Mouse (Mus musculus) liver, embryonic 11.5 days (tissue): ENCODE data around the gene Rasgrf2. TPM values are rescaled to one million over a fixed set of nuclear protein-coding genes. Genes with fewer than 3 reads are reported as not detected.

Experiments
- ATAC-seq: fragments of 200-750 bp; cut with Nextera tagmentation; replicated peaks from 2 replicates; pipeline ENCODE4 v1.8.0; 2017; ENCODE audit warnings: moderate number of reproducible peaks, mild to moderate bottlenecking, moderate TSS enrichment, moderate library complexity; ENCODE audit not compliant: low FRiP score
- DNase-seq: peaks from one replicate; pipeline ENCODE4 v3.0.0-alpha.2; 2017; ENCODE audit warnings: low spot score
- H3K27ac ChIP-seq: fragments of 300-500 bp; sonication (generic); 2 replicates; pipeline ENCODE4 v1.5.1; 2014; ENCODE audit warnings: mild to moderate bottlenecking, low read depth, low read length, control low read depth
- H3K27me3 ChIP-seq: fragments of 300-500 bp; sonication (generic); replicated peaks from 2 replicates; pipeline ENCODE4 v1.6.1; 2014; ENCODE audit warnings: low read length, mixed read lengths; ENCODE audit not compliant: control insufficient read depth, insufficient read depth
- H3K36me3 ChIP-seq: fragments of 300-500 bp; sonication (generic); 2 replicates; pipeline ENCODE4 v1.6.1; 2014; ENCODE audit warnings: mild to moderate bottlenecking, low read length, moderate library complexity, mixed read lengths; ENCODE audit not compliant: control insufficient read depth, insufficient read depth
- H3K4me1 ChIP-seq: fragments of 300-500 bp; sonication (generic); replicated peaks from 2 replicates; pipeline ENCODE4 v1.6.1; 2014; ENCODE audit warnings: low read length, mixed read lengths; ENCODE audit not compliant: control insufficient read depth, insufficient read depth
- H3K4me2 ChIP-seq: fragments of 300-500 bp; sonication (generic); 2 replicates; pipeline ENCODE4 v1.6.1; 2014; ENCODE audit warnings: mild to moderate bottlenecking, control low read depth, moderate library complexity
- H3K4me3 ChIP-seq: fragments of 300-500 bp; sonication (generic); 2 replicates; pipeline ENCODE4 v1.5.1; 2014; ENCODE audit warnings: low read depth, low read length, control low read depth
- H3K9ac ChIP-seq: fragments of 300-500 bp; sonication (generic); 2 replicates; pipeline ENCODE4 v1.6.1; 2014; ENCODE audit warnings: low read depth, low read length, control low read depth
- H3K9me3 ChIP-seq: fragments of 300-500 bp; sonication (generic); 2 replicates; pipeline ENCODE4 v1.6.1; 2016; ENCODE audit warnings: low read length, inconsistent platforms, mixed read lengths; ENCODE audit not compliant: control insufficient read depth
- WGBS: fragments of 180-500 bp; shearing (Covaris S2); extraction: QIAGEN DNeasy Blood & Tissue Kit; methylation state at CpG from one replicate; pipeline ENCODE4 v1.1.7; 2014; 5-methylcytosine and 5-hydroxymethylcytosine counted together
- polyA plus RNA-seq: library from polyadenylated mRNA; unstranded; fragments of >200 nt; fragmentation: Nextera tagmentation; extraction: Ambion mirVana; gene quantifications from 2 replicates; pipeline ENCODE4 v1.2.1, GENCODE M21; 2014

Rasgrf2 gene
- polyA plus RNA-seq, 1 experiment from 2014 or later, result 0.48 TPM

GRCm38 (mm10) chr13:92119623-92120022 is 11.8 kb downstream of the Rasgrf2 start:
- WGBS, result 65% methylated on average over 5 of the region's 5 CpGs
- no peak for DNase-seq
- H3K9ac ChIP-seq, result no peak overlapping the region
- no peaks in the 10 kb centered on the region for H3K36me3 ChIP-seq
- H3K4me3 ChIP-seq, result no peak overlapping the region
- H3K27me3 ChIP-seq, result no peaks in the 10 kb centered on the region
- H3K27ac ChIP-seq, result no peak overlapping the region
- H3K4me1 ChIP-seq, result no peaks in the 10 kb centered on the region
- H3K9me3 ChIP-seq, result no peaks in the 10 kb centered on the region
- no peak for ATAC-seq
- no peak overlapping the region for H3K4me2 ChIP-seq

- no peaks in the 10 kb centered on the region for H3K36me3 ChIP-seq
- no peaks in the 10 kb centered on the region for H3K27me3 ChIP-seq
- no peak overlapping the region for H3K4me2 ChIP-seq
- H3K4me1 ChIP-seq, result no peaks in the 10 kb centered on the region
- no peak overlapping the region for H3K9ac ChIP-seq
- H3K9me3 ChIP-seq, result no peaks in the 10 kb centered on the region
- DNase-seq (no peak), ATAC-seq (no peak)
- H3K4me3 ChIP-seq, result no peak overlapping the region
- 56% methylated on average over 3 of the region's 3 CpGs for WGBS
- H3K27ac ChIP-seq, result no peak overlapping the region
Observed at GRCm38 (mm10) chr13:92114076-92114475, 17.4 kb downstream of the Rasgrf2 start.

- DNase-seq (no peak), ATAC-seq (no peak)
- H3K4me3 ChIP-seq, result no peak overlapping the region
- no peak overlapping the region for H3K9ac ChIP-seq
- no peaks in the 10 kb centered on the region for H3K4me1 ChIP-seq
- H3K27ac ChIP-seq, result no peak overlapping the region
- no peak overlapping the region for H3K4me2 ChIP-seq
- H3K9me3 ChIP-seq, result no peaks in the 10 kb centered on the region
- no peaks in the 10 kb centered on the region for H3K27me3 ChIP-seq
- H3K36me3 ChIP-seq, result no peaks in the 10 kb centered on the region
- 60% methylated on average over 4 of the region's 4 CpGs for WGBS
Observed at GRCm38 (mm10) chr13:92108237-92108636, 23.2 kb downstream of the Rasgrf2 start.

- Histone ChIP-seq H3K36me3 (no peaks in the 10 kb centered on the region), H3K4me3 (no peak overlapping the region), H3K9ac (no peak overlapping the region), H3K27me3 (no peaks in the 10 kb centered on the region), H3K27ac (no peak overlapping the region), H3K4me2 (no peak overlapping the region), H3K9me3 (no peaks in the 10 kb centered on the region), H3K4me1 (no peaks in the 10 kb centered on the region)
- no peak for ATAC-seq
- 58% methylated on average over 7 of the region's 7 CpGs for WGBS
- no peak for DNase-seq
Observed at GRCm38 (mm10) chr13:92104259-92104658, 27.2 kb downstream of the Rasgrf2 start.

GRCm38 (mm10) chr13:92098484-92098883 is 33.0 kb downstream of the Rasgrf2 start:
- H3K4me3 ChIP-seq, result no peak overlapping the region
- no peak overlapping the region for H3K4me2 ChIP-seq
- WGBS, result 62% methylated on average over 7 of the region's 7 CpGs
- DNase-seq, result no peak
- no peak for ATAC-seq
- no peak overlapping the region for H3K27ac ChIP-seq
- H3K9ac ChIP-seq, result no peak overlapping the region
- H3K36me3 ChIP-seq, result no peaks in the 10 kb centered on the region
- H3K9me3 ChIP-seq, result no peaks in the 10 kb centered on the region
- no peaks in the 10 kb centered on the region for H3K4me1 ChIP-seq
- H3K27me3 ChIP-seq, result no peaks in the 10 kb centered on the region

- no peak for ATAC-seq
- no peak overlapping the region for H3K27ac ChIP-seq
Observed at GRCm38 (mm10) chr13:92095131-92096090, 36.0 kb downstream of the Rasgrf2 start.

GRCm38 (mm10) chr13:92093712-92094290 is 37.7 kb downstream of the Rasgrf2 start:
- no peaks in the 10 kb centered on the region for H3K4me1 ChIP-seq
- H3K27me3 ChIP-seq, result no peaks in the 10 kb centered on the region
- 77% methylated on average over 6 of the region's 6 CpGs for WGBS
- H3K36me3 ChIP-seq, result no peaks in the 10 kb centered on the region
- no peaks in the 10 kb centered on the region for H3K9me3 ChIP-seq
- H3K9ac ChIP-seq, result no peak overlapping the region
- no peak overlapping the region for H3K4me3 ChIP-seq
- ATAC-seq (no peak), DNase-seq (no peak)
- H3K27ac ChIP-seq, result no peak overlapping the region
- H3K4me2 ChIP-seq, result no peak overlapping the region

More at GRCm38 (mm10) chr13:92095131-92096090, 36.0 kb downstream of the Rasgrf2 start:
- H3K36me3 ChIP-seq, result no peaks in the 10 kb centered on the region
- H3K4me1 ChIP-seq, result no peaks in the 10 kb centered on the region
- H3K4me2 ChIP-seq, result no peak overlapping the region
- no peak overlapping the region for H3K9ac ChIP-seq
- WGBS, result 69% methylated on average over 12 of the region's 12 CpGs
- H3K9me3 ChIP-seq, result no peaks in the 10 kb centered on the region
- DNase-seq, result no peak
- no peak overlapping the region for H3K4me3 ChIP-seq
- H3K27me3 ChIP-seq, result no peaks in the 10 kb centered on the region

GRCm38 (mm10) chr13:92073111-92073510 is 58.3 kb downstream of the Rasgrf2 start:
- no peak overlapping the region for H3K4me2 ChIP-seq
- WGBS, result 63% methylated on average over 1 of the region's 1 CpGs
- H3K36me3 ChIP-seq, result no peaks in the 10 kb centered on the region
- no peaks in the 10 kb centered on the region for H3K4me1 ChIP-seq
- no peak overlapping the region for H3K27ac ChIP-seq
- H3K27me3 ChIP-seq, result no peaks in the 10 kb centered on the region
- no peak overlapping the region for H3K4me3 ChIP-seq
- no peak overlapping the region for H3K9ac ChIP-seq
- ATAC-seq (no peak), DNase-seq (no peak)
- no peaks in the 10 kb centered on the region for H3K9me3 ChIP-seq

GRCm38 (mm10) chr13:92068651-92069050 is 62.8 kb downstream of the Rasgrf2 start:
- DNase-seq, result no peak
- H3K4me1 ChIP-seq, result no peaks in the 10 kb centered on the region
- ATAC-seq, result no peak

More at GRCm38 (mm10) chr13:92068651-92069050, 62.8 kb downstream of the Rasgrf2 start:
- H3K9ac ChIP-seq, result no peak overlapping the region
- no peaks in the 10 kb centered on the region for H3K27me3 ChIP-seq
- no peaks in the 10 kb centered on the region for H3K36me3 ChIP-seq
- H3K27ac ChIP-seq, result no peak overlapping the region
- no peak overlapping the region for H3K4me2 ChIP-seq
- H3K9me3 ChIP-seq, result no peaks in the 10 kb centered on the region
- H3K4me3 ChIP-seq, result no peak overlapping the region
